Mouse (Mus musculus) c-Kit-positive CD71-positive TER-119-positive erythroid progenitor cells, embryonic 14.5 days (primary cell): ENCODE results near the gene Taf10.

Experiments used
- DNase-seq: peaks from one replicate; pipeline ENCODE4 v3.0.0-alpha.2; 2013; ENCODE audit warnings: low spot score

Taf10 gene

GRCm38 (mm10) chr7:105721916-105722315, 22.2 kb downstream of the Taf10 start:
- no peak for DNase-seq

DNA sequence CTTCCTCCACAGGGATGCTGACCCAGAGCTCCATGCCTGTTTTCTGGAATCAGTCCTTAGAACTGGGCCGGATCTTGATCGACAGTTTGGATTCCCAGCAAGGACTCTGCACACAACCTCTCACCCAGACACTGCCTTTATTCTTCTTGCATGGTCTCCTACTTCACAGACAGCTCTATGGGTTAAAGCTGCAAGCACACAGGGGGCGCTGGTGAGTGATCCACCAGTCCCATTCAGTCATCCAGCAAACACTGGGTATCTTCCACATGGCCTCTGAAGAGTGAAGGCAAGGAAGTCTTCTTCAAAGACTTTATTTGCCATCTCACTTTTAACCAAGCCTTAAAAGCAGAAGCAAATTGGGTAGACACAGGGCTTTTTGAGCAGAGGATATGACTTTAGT, 28.8 kb downstream of the Taf10 start:
- no peak for DNase-seq

- DNase-seq = peak; percentile 34
Measured at GRCm38 (mm10) chr7:105708733-105709132, 35.4 kb downstream of the Taf10 start.

DNA sequence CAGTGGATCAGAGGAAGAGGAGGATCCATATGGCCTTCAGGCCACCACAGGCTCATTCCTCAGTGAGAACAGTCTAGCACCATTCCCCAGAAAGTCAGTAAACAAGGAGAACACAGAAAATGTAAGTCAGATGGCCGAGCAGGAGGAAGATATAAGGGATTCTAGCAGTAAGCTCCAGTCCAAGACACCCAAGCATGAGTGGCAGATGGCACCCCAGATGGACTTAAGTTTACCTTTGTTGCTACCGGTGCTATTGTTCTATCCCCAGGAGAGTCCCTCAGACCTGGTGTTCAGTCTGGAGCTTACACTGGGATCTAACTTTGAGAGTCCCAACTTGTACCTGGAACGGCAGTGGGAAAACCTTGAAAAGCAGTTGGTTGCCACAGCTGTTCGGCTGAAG, 40.3 kb downstream of the Taf10 start:
- no peak for DNase-seq

GRCm38 (mm10) chr7:105703184-105703583, 41.0 kb downstream of the Taf10 start:
- DNase-seq = no peak

DNA sequence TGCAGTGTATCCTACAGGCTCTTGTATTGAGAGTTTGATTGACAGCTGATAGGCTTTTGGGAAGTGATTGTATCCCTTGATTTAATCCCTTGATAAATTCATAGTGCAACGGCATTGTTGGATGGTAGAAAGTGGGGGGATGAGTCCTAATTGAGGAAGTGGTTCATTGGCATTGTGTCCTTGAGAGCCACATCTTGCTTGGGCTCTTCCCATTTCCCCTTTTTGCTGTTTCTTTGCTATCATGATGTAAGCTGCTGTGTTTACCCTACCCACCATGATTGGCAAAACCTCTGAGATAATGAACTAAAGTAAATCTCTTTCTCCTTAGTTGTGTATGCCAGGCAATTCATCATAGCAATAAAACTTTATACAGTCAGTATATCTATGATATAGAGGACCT, 53.3 kb downstream of the Taf10 start:
- DNase-seq = no peak
